Mouse (Mus musculus) midbrain, embryonic 16.5 days (tissue): ENCODE measurements around the gene Snrpg. TPM values are rescaled to one million over a fixed set of nuclear protein-coding genes. Genes with fewer than 3 reads are reported as not detected.
"Not testable (repeated sequence)": the region's sequence is repeated elsewhere in the genome, so short reads cannot be mapped to it uniquely, and the experiment has no call there.

Experiments
- ATAC-seq: fragments of 200-750 bp; cut with Nextera tagmentation; 2 replicates; pipeline ENCODE4 v1.8.0; 2017; ENCODE audit warnings: moderate TSS enrichment
- H3K27ac ChIP-seq: fragments of 300-500 bp; sonication (generic); 2 replicates; pipeline ENCODE4 v1.5.1; 2014; ENCODE audit warnings: mild to moderate bottlenecking, low read length, mixed read lengths
- H3K27me3 ChIP-seq: fragments of 300-500 bp; sonication (generic); 2 replicates; pipeline ENCODE4 v1.6.1; 2014; ENCODE audit warnings: low read depth, low read length, mixed read lengths; ENCODE audit not compliant: control insufficient read depth, insufficient read depth
- H3K36me3 ChIP-seq: fragments of 300-500 bp; sonication (generic); 2 replicates; pipeline ENCODE4 v1.6.1; 2014; ENCODE audit warnings: mild to moderate bottlenecking, low read length, moderate library complexity, mixed read lengths; ENCODE audit not compliant: control insufficient read depth, insufficient read depth
- H3K4me1 ChIP-seq: fragments of 300-500 bp; sonication (generic); 2 replicates; pipeline ENCODE4 v1.6.1; 2014; ENCODE audit warnings: mild to moderate bottlenecking, low read length, mixed read lengths; ENCODE audit not compliant: control insufficient read depth, insufficient read depth
- H3K4me2 ChIP-seq: fragments of 300-500 bp; sonication (generic); 2 replicates; pipeline ENCODE4 v1.6.1; 2014; ENCODE audit warnings: mild to moderate bottlenecking, low read length, mixed read lengths
- H3K4me3 ChIP-seq: fragments of 300-500 bp; sonication (generic); 2 replicates; pipeline ENCODE4 v1.5.1; 2014; ENCODE audit warnings: low read depth, mild to moderate bottlenecking, low read length, moderate library complexity, mixed read lengths
- H3K9ac ChIP-seq: fragments of 300-500 bp; sonication (generic); 2 replicates; pipeline ENCODE4 v1.6.1; 2014; ENCODE audit warnings: low read depth, low read length, mixed read lengths
- H3K9me3 ChIP-seq: fragments of 300-500 bp; sonication (generic); replicated peaks from 2 replicates; pipeline ENCODE4 v1.6.1; 2014; ENCODE audit warnings: mild to moderate bottlenecking, low read length, mixed read lengths; ENCODE audit not compliant: control insufficient read depth, poor library complexity, severe bottlenecking
- WGBS: fragments of 180-500 bp; shearing (Covaris S2); extraction: QIAGEN DNeasy Blood & Tissue Kit; methylation state at CpG from one replicate; pipeline ENCODE4 v1.1.7; 2014; 5-methylcytosine and 5-hydroxymethylcytosine counted together
- polyA plus RNA-seq: library from polyadenylated mRNA; unstranded; fragments of >200 nt; fragmentation: Nextera tagmentation; extraction: Ambion mirVana; gene quantifications from 2 replicates; pipeline ENCODE4 v1.2.1, GENCODE M21; 2015

Snrpg gene
- polyA plus RNA-seq, 1 experiment from 2014 or later = 280 TPM

DNA sequence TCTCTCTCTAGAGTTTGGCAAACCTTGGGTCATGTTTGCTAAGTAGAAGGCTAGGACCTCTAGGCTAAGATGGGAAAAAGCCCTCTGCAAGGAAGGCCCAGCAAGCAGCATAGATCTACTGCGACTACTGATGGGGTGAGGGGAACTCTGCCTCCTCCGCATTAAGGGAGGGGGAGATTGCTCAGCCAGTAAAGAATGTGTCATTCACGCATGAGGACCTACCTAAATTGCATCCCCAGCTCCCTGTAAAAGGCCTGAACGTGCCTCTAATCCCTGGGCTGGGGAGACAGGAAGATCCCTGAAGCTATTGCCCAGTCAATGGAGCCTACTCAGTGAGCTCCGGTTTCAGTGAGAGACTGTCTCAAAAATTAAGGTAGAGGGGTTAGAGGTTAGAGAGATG lies 35.2 kb upstream of the Snrpg start:
- Histone ChIP-seq H3K27ac (no peak overlapping the region), H3K4me2 (no peak overlapping the region), H3K4me1 (no peaks in the 10 kb centered on the region), H3K4me3 (no peak overlapping the region), H3K9ac (no peak overlapping the region), H3K36me3 (no peaks in the 10 kb centered on the region), H3K9me3 (no peaks in the 10 kb centered on the region), H3K27me3 (no peaks in the 10 kb centered on the region)
- no peak for ATAC-seq
- WGBS = 76% methylated on average over 5 of the region's 5 CpGs

- not testable (repeated sequence) for H3K4me2 ChIP-seq, H3K27ac ChIP-seq, H3K9me3 ChIP-seq, ATAC-seq, H3K4me1 ChIP-seq, H3K36me3 ChIP-seq, H3K4me3 ChIP-seq, H3K27me3 ChIP-seq, H3K9ac ChIP-seq
- 92% methylated on average over 4 of the region's 4 CpGs for WGBS
Measured at GRCm38 (mm10) chr6:86336340-86336739, 34.8 kb upstream of the Snrpg start.

DNA sequence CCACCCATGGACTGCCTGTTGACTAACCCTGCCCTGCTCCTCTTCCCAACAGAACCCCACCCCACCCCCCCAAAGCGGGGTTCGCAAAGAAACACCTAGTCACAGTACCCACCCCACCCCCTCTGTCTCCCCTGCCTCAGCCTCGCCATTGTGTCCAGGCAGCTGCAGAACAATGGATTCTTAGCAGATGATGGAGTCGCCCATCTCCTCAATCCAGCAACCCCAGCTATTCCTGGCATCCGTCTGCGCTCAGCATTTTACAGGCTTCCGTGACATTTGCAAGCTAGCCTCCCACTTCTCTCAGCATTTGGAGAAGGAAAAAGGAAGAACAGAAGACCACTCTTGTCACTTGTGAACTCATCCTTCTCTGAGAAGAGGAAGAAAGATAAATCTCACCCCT lies 27.4 kb upstream of the Snrpg start:
- Histone ChIP-seq H3K27ac (no peak overlapping the region), H3K4me2 (peak overlapping the region; percentile 28; the same call in 1 of the 2 replicates), H3K9me3 (no peaks in the 10 kb centered on the region), H3K36me3 (no peaks in the 10 kb centered on the region), H3K4me1 (0 out of 2 replicates have a peak, but pooled peaks cover 2% of the 10 kb centered on the region), H3K27me3 (no peaks in the 10 kb centered on the region), H3K4me3 (no peak overlapping the region), H3K9ac (no peak overlapping the region)
- no peak for ATAC-seq
- 13% methylated on average over 6 of the region's 7 CpGs for WGBS

- ATAC-seq = no peak
- no peak overlapping the region for H3K9ac ChIP-seq
- no peak overlapping the region for H3K4me3 ChIP-seq
- no peak overlapping the region for H3K4me2 ChIP-seq
- H3K9me3 ChIP-seq = no peaks in the 10 kb centered on the region
- H3K27me3 ChIP-seq = no peaks in the 10 kb centered on the region
- no peaks in the 10 kb centered on the region for H3K36me3 ChIP-seq
- 67% methylated on average over 2 of the region's 2 CpGs for WGBS
- H3K27ac ChIP-seq = no peak overlapping the region
- 0 out of 2 replicates have a peak, but pooled peaks cover 2% of the 10 kb centered on the region for H3K4me1 ChIP-seq
Measured at GRCm38 (mm10) chr6:86346063-86346462, 25.0 kb upstream of the Snrpg start.

DNA sequence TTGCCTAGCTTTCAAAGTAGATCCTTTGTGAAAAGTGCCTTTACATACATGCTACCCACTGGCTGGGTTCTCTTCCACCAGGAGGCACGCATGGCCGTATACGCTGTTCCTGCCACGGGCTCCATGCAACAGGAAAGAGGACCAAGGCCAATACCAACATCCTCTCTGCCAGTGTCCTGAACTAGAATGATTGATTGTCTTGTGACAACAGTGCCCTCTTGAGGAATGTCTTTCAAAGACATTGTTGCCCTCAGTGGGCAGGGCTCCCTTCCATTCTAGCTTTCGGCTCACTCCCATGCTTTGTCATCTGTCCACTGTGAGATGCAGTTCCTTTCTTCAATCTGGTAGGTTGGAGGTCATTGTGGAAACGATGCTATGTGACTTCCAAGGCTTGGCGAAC lies 21.8 kb upstream of the Snrpg start:
- Histone ChIP-seq H3K9ac (no peak overlapping the region), H3K27me3 (no peaks in the 10 kb centered on the region), H3K36me3 (no peaks in the 10 kb centered on the region), H3K4me1 (no peaks in the 10 kb centered on the region), H3K9me3 (no peaks in the 10 kb centered on the region), H3K4me3 (no peak overlapping the region), H3K27ac (no peak overlapping the region), H3K4me2 (no peak overlapping the region)
- WGBS = 60% methylated on average over 7 of the region's 7 CpGs
- ATAC-seq = no peak

GRCm38 (mm10) chr6:86354948-86355347 lies 16.2 kb upstream of the Snrpg start:
- ATAC-seq = no peak
- H3K9me3 ChIP-seq = no peaks in the 10 kb centered on the region
- H3K27me3 ChIP-seq = no peaks in the 10 kb centered on the region
- H3K9ac ChIP-seq = no peak overlapping the region
- no peak overlapping the region for H3K27ac ChIP-seq
- no peak overlapping the region for H3K4me2 ChIP-seq
- no peak overlapping the region for H3K4me3 ChIP-seq
- no peaks in the 10 kb centered on the region for H3K4me1 ChIP-seq
- H3K36me3 ChIP-seq = no peaks in the 10 kb centered on the region
- WGBS = 58% methylated on average over 3 of the region's 3 CpGs

GRCm38 (mm10) chr6:86356956-86357355 lies 14.1 kb upstream of the Snrpg start:
- H3K4me2 ChIP-seq = no peak overlapping the region
- no peaks in the 10 kb centered on the region for H3K36me3 ChIP-seq
- H3K4me3 ChIP-seq = no peak overlapping the region
- no peaks in the 10 kb centered on the region for H3K27me3 ChIP-seq
- no peak overlapping the region for H3K27ac ChIP-seq
- H3K4me1 ChIP-seq = no peaks in the 10 kb centered on the region
- 80% methylated on average over 9 of the region's 9 CpGs for WGBS
- ATAC-seq = no peak
- no peaks in the 10 kb centered on the region for H3K9me3 ChIP-seq
- no peak overlapping the region for H3K9ac ChIP-seq

- no peak overlapping the region for H3K4me2 ChIP-seq
- WGBS = 69% methylated on average over 7 of the region's 7 CpGs
Measured at GRCm38 (mm10) chr6:86360691-86361090, 10.4 kb upstream of the Snrpg start.

DNA sequence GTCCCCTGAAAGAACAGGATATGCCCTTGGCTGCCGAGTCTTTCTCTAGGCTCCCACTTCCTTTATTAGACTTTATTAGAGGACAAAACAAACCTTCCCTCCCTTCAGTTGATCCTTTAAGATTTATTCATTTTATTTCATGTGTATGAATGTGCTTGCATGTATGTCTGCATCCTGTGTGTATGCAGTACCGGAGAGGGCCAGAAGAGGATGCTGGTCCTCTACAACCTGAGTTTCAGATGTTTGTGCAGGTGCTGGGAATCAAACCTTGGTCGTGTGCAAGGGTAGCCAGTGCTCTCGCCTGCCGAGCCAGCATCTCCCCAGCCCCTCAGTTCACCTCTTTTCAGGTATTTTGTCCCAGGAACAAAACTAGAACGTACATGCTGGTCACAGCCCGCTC lies 9.7 kb upstream of the Snrpg start:
- H3K27me3 ChIP-seq = no peaks in the 10 kb centered on the region
- 93% methylated on average over 7 of the region's 7 CpGs for WGBS
- ATAC-seq = no peak
- no peaks in the 10 kb centered on the region for H3K36me3 ChIP-seq
- no peaks in the 10 kb centered on the region for H3K9me3 ChIP-seq
- no peak overlapping the region for H3K4me3 ChIP-seq
- H3K27ac ChIP-seq = no peak overlapping the region
- H3K4me1 ChIP-seq = peaks cover 4% of the 10 kb centered on the region
- H3K4me2 ChIP-seq = no peak overlapping the region
- no peak overlapping the region for H3K9ac ChIP-seq

More at GRCm38 (mm10) chr6:86360691-86361090, 10.4 kb upstream of the Snrpg start:
- no peak for ATAC-seq
- Histone ChIP-seq H3K4me3 (no peak overlapping the region), H3K36me3 (no peaks in the 10 kb centered on the region), H3K27me3 (no peaks in the 10 kb centered on the region), H3K9ac (no peak overlapping the region), H3K27ac (no peak overlapping the region), H3K9me3 (no peaks in the 10 kb centered on the region), H3K4me1 (no peaks in the 10 kb centered on the region; the same call in 1 of the 2 replicates)
